ENCODE assay signal across 9 mouse cellular contexts in genomic region chr14:21891581-21892340, GRCm38 (mm10). TPM values are rescaled to one million over a fixed set of nuclear protein-coding genes. Genes with fewer than 3 reads are reported as not detected.
DNase-seq lines count a peak whose midpoint lies in the region; ATAC-seq lines count a peak whose summit lies in the region.
"Had no signal": no experiment of that assay in that cellular context is flagged by ENCODE, and none has a peak within 500 bp of the region (broad histone marks: within the 10 kb centered on the region; RNA-seq: fewer than 3 reads in every experiment).

No protein-coding gene starts in this region.

- no peak overlapping the region for H3K4me3 ChIP-seq in kidney, embryonic 16.5 days (ENCODE audit: low read length)
- no peak overlapping the region for H3K4me3 ChIP-seq in embryonic facial prominence, embryonic 13.5 days
- peak overlapping the region; percentile 25 for H3K4me3 ChIP-seq in limb, embryonic 10.5 days

- no peaks in the 10 kb centered on the region for H3K36me3 ChIP-seq in kidney, embryonic 16.5 days (ENCODE audit: insufficient read depth, low read length)
- H3K36me3 ChIP-seq in embryonic facial prominence, embryonic 13.5 days, result no peaks in the 10 kb centered on the region
- no peaks in the 10 kb centered on the region for H3K36me3 ChIP-seq in limb, embryonic 10.5 days
- H3K36me3 ChIP-seq: G1E had no signal

- peak overlapping the region; percentile 2; the same call in 1 of the 2 replicates for H3K9ac ChIP-seq in kidney, embryonic 16.5 days (replicated peaks; ENCODE audit: low read length)
- no peak overlapping the region for H3K9ac ChIP-seq in embryonic facial prominence, embryonic 13.5 days

- H3K9me3 ChIP-seq in kidney, embryonic 16.5 days (ENCODE audit: low read length), result peaks cover 6% of the 10 kb centered on the region; the same call in 1 of the 2 replicates
- H3K9me3 ChIP-seq in embryonic facial prominence, embryonic 13.5 days, result no peaks in the 10 kb centered on the region
- no peaks in the 10 kb centered on the region for H3K9me3 ChIP-seq in limb, embryonic 10.5 days (replicated peaks)
- H3K9me3 ChIP-seq: G1E had no signal

- DNase-seq in kidney, adult 9 months, result no peak
- peak; percentile 85 for DNase-seq in limb, embryonic 10.5 days (ENCODE audit: low spot score)
- peak; percentile 5 for DNase-seq in ovary, adult 18-20 months (ENCODE audit: low spot score)
- DNase-seq in right cerebral cortex, postnatal 10 days (ENCODE audit: low spot score in 2 of 2), result no peak
- DNase-seq in left cerebral cortex, postnatal 14 days (ENCODE audit: low spot score in 2 of 2), result no peak

- H3K27me3 ChIP-seq in kidney, embryonic 16.5 days (ENCODE audit: insufficient read depth, low read length), result no peaks in the 10 kb centered on the region
- H3K27me3 ChIP-seq in embryonic facial prominence, embryonic 13.5 days, result no peaks in the 10 kb centered on the region
- peaks cover 23% of the 10 kb centered on the region for H3K27me3 ChIP-seq in limb, embryonic 10.5 days (ENCODE audit: low read depth, poor library complexity, severe bottlenecking)

- peak overlapping the region; percentile 22 for H3K4me2 ChIP-seq in kidney, embryonic 16.5 days (replicated peaks; ENCODE audit: low read depth, low read length)
- H3K4me2 ChIP-seq in embryonic facial prominence, embryonic 13.5 days, result peak overlapping the region; percentile 20; the same call in 1 of the 2 replicates

- peak overlapping the region; percentile 77 for H3K27ac ChIP-seq in kidney, embryonic 16.5 days (ENCODE audit: low read length)
- H3K27ac ChIP-seq in embryonic facial prominence, embryonic 13.5 days, result 0 out of 2 replicates have a peak overlapping the region, but pooled peaks have one; percentile 11
- peak overlapping the region; percentile 79 for H3K27ac ChIP-seq in limb, embryonic 10.5 days

- 4% methylated on average over 15 of the region's 15 CpGs for WGBS in kidney, embryonic 16.5 days
- 18% methylated on average over 15 of the region's 15 CpGs for WGBS in embryonic facial prominence, embryonic 13.5 days
- WGBS in limb, embryonic 10.5 days, result 1% methylated on average over 15 of the region's 15 CpGs

- ATAC-seq in kidney, embryonic 16.5 days (ENCODE audit: low FRiP score, low TSS enrichment), result peak; percentile 95
- ATAC-seq in embryonic facial prominence, embryonic 13.5 days (ENCODE audit: insufficient number of reproducible peaks, insufficient read depth, low FRiP score, low TSS enrichment, low read depth), result no peak
- ATAC-seq in granulocyte monocyte progenitor cell, adult 5-6 weeks (replicated peaks; ENCODE audit: poor library complexity, severe bottlenecking), result no peak

- intact Hi-C loops in left cerebral cortex, postnatal 14 days (cut with DNase I), result no loop called here

- H3K4me1 ChIP-seq in kidney, embryonic 16.5 days (ENCODE audit: insufficient read depth, low read length), result peaks cover 19% of the 10 kb centered on the region
- H3K4me1 ChIP-seq in embryonic facial prominence, embryonic 13.5 days, result peaks cover 10% of the 10 kb centered on the region
- H3K4me1 ChIP-seq in limb, embryonic 10.5 days, result peaks cover 29% of the 10 kb centered on the region

RNA-seq across cellular contexts. Expression of gene Comtd1, which starts 43.0 kb away (rescaled TPM):
- 30.8 and 36.2 TPM in 2 replicates for polyA plus RNA-seq in kidney, embryonic 16.5 days (2015; fragmentation: Nextera tagmentation; extraction: Ambion mirVana)
- 21.4 and 21.5 TPM in 2 replicates for polyA plus RNA-seq in embryonic facial prominence, embryonic 13.5 days (2015; fragmentation: Nextera tagmentation; extraction: Ambion mirVana)
- polyA plus RNA-seq in limb, embryonic 10.5 days (2016; fragmentation: Nextera tagmentation; extraction: Ambion mirVana), result 20.9 and 29.8 TPM in 2 replicates
- total RNA-seq in granulocyte monocyte progenitor cell, adult 5-6 weeks (2014; fragmentation: Nextera tagmentation), result 56.3 and 63.0 TPM in 2 replicates
- 29.1 and 33.2 TPM in 2 replicates for total RNA-seq in granulocyte monocyte progenitor cell, adult 5-6 weeks (2017)
- 10 to 100 TPM; 27.9 to 30.2 TPM for total RNA-seq in left cerebral cortex, postnatal 14 days (2021)

Comparison
In these comparisons a context has a peak if more than half of its experiments do, and no peak if none do; other contexts are left out.
1. H3K27ac ChIP-seq: peak in every context shown above with its lines; median percentile 79 in limb, embryonic 10.5 days; 77 in kidney, embryonic 16.5 days; 11 in embryonic facial prominence, embryonic 13.5 days.
2. DNase-seq: peak in limb, embryonic 10.5 days (single experiment) and ovary, adult 18-20 months (single experiment); none in kidney, adult 9 months (single experiment), right cerebral cortex, postnatal 10 days (0 of 2) and left cerebral cortex, postnatal 14 days (0 of 2).